Mouse (Mus musculus) limb, embryonic 11.5 days (tissue): Measurements from ENCODE around the gene Drap1. TPM values are rescaled to one million over a fixed set of nuclear protein-coding genes. Genes with fewer than 3 reads are reported as not detected.

Experiments used
- ATAC-seq: fragments of 200-750 bp; cut with Nextera tagmentation; 2 replicates; pipeline ENCODE4 v1.8.0; 2017; ENCODE audit warnings: low read depth; ENCODE audit not compliant: insufficient number of reproducible peaks, low FRiP score, low TSS enrichment
- DNase-seq: peaks from one replicate; pipeline ENCODE4 v3.0.0-alpha.2; 2015; ENCODE audit warnings: low spot score
- H3K27ac ChIP-seq: fragments of 300-500 bp; sonication (generic); replicated peaks from 2 replicates; pipeline ENCODE4 v1.5.1; 2014; ENCODE audit warnings: low read depth, mild to moderate bottlenecking, low read length
- H3K27me3 ChIP-seq: fragments of 300-500 bp; sonication (generic); 2 replicates; pipeline ENCODE4 v1.6.1; 2014; ENCODE audit warnings: mild to moderate bottlenecking, low read length, mixed read lengths; ENCODE audit not compliant: control insufficient read depth, insufficient read depth
- H3K36me3 ChIP-seq: fragments of 300-500 bp; sonication (generic); 2 replicates; pipeline ENCODE4 v1.6.1; 2014; ENCODE audit warnings: mild to moderate bottlenecking, low read length, moderate library complexity, mixed read lengths; ENCODE audit not compliant: control insufficient read depth, insufficient read depth
- H3K4me1 ChIP-seq: fragments of 300-500 bp; sonication (generic); 2 replicates; pipeline ENCODE4 v1.6.1; 2014; ENCODE audit warnings: low read length, mixed read lengths; ENCODE audit not compliant: control insufficient read depth, insufficient read depth
- H3K4me2 ChIP-seq: fragments of 300-500 bp; sonication (generic); 2 replicates; pipeline ENCODE4 v1.6.1; 2014; ENCODE audit warnings: low read depth, mild to moderate bottlenecking, moderate library complexity; ENCODE audit not compliant: severe bottlenecking
- H3K4me3 ChIP-seq: fragments of 300-500 bp; sonication (generic); 2 replicates; pipeline ENCODE4 v1.5.1; 2014; ENCODE audit warnings: low read depth, low read length
- H3K9ac ChIP-seq: fragments of 300-500 bp; sonication (generic); 2 replicates; pipeline ENCODE4 v1.6.1; 2014; ENCODE audit warnings: mild to moderate bottlenecking, low read length
- H3K9me3 ChIP-seq: fragments of 300-500 bp; sonication (generic); 2 replicates; pipeline ENCODE4 v1.6.1; 2016; ENCODE audit warnings: low read length; ENCODE audit not compliant: control insufficient read depth
- WGBS: fragments of 180-500 bp; shearing (Covaris S2); extraction: QIAGEN DNeasy Blood & Tissue Kit; methylation state at CpG from one replicate; pipeline ENCODE4 v1.1.7; 2014; 5-methylcytosine and 5-hydroxymethylcytosine counted together
- polyA plus RNA-seq: library from polyadenylated mRNA; unstranded; fragments of >200 nt; fragmentation: Nextera tagmentation; extraction: Ambion mirVana; gene quantifications from 2 replicates; pipeline ENCODE4 v1.2.1, GENCODE M21; 2014

Drap1 gene
- polyA plus RNA-seq = 216 and 243 TPM in 2 replicates

DNA sequence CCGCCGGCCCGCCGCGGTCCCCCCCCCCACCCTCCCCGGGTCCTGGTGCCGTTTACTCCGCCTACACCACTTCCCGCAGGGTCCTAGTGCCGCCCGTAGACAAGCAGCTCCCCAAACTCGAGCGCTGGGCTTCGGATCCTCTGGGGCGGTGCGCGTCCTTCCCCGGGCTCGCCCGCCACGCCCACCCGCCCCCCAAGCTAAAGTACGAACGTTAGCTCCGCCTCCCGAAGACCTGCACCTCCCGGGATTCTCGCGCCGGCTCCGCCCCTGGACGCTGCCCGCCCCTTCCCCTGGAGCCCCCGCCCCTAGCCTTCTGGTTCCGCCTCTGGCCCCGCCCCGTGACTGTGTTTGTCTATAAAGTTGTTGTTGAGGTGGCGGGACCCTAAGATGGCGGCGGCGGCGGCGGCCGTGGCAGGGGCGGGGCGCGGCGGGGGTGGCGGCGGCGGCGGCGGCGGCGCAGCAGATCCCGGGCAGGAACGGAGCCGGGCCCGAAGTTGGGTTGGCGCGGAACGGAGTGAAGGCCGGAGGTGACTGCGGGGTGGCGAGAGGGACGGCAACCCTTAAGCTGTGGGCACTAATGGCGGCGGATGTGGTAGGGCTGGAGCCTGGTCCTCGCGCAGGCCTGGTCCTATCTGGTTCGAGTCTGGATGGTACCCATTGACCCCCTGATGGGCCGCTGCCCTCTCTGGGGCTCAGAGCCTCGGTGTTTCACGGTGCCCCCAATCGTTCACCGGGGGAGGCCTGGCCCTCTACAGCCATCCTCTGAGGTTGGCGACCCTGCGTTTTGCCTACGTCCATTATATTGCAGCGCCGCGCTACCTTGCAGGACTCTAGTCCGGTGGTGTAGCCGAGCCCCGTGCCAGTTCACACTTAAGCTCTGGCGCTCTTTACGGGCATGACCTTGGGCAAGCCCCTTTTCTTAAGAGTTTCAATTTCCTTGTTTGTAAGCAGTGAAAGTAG lies at the start of gene Drap1, which contains the start of gene AI837181:
Gene Drap1, minus strand, starts transcription at position 198 of the 960 bp plus-strand sequence.
Gene AI837181, plus strand, starts transcription at position 363 of the 960 bp plus-strand sequence.
- H3K27ac ChIP-seq = peak within 1 kb of the TSS; percentile 83
- WGBS = under 1% methylated on average over 67 of the region's 87 CpGs
- ATAC-seq = peak; percentile 88
- peak; percentile 99 for DNase-seq
- peak within 1 kb of the TSS; percentile 88 for H3K4me3 ChIP-seq
- peak within 1 kb of the TSS; percentile 95 for H3K9ac ChIP-seq
- peak within 1 kb of the TSS; percentile 87 for H3K4me2 ChIP-seq
- no peaks in the 10 kb centered on the region for H3K9me3 ChIP-seq
- H3K27me3 ChIP-seq = no peaks in the 10 kb centered on the region
- H3K36me3 ChIP-seq = peaks cover 23% of the 10 kb centered on the region
- peaks cover 19% of the 10 kb centered on the region for H3K4me1 ChIP-seq

DNA sequence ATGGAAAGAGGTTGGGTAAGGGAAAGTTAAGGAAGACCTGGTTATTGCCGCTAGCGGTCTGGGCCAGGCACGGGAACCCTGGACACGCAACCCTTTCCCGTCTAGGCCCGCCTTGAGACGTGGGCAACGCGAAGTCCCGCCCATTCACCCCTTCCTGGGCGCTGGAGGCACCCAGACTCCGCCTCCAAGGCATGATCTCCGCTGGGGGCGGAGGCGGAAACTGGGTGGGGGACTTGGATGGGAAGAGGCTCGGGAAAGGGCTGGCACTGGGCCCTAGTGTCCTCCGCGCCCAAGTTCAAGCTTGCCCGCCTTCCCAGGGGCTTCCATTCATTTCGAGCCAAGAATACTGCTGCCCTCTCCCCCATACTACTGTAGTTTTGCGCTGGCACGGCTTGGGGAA lies 48.9 kb upstream of the Drap1 start, which contains the start of gene Efemp2:
Gene Efemp2, plus strand, starts transcription at position 235 of the 400 bp plus-strand sequence.
- peak within 1 kb of the TSS; percentile 60 for H3K4me3 ChIP-seq
- peak within 1 kb of the TSS; percentile 87 for H3K27ac ChIP-seq
- H3K9me3 ChIP-seq = no peaks in the 10 kb centered on the region
- ATAC-seq (peak; percentile 42; the same call in 1 of the 2 replicates), DNase-seq (peak; percentile 78)
- H3K27me3 ChIP-seq = no peaks in the 10 kb centered on the region
- 2% methylated on average over 22 of the region's 22 CpGs for WGBS
- peak within 1 kb of the TSS; percentile 88 for H3K4me2 ChIP-seq
- peak within 1 kb of the TSS; percentile 87 for H3K9ac ChIP-seq
- peaks cover 10% of the 10 kb centered on the region for H3K4me1 ChIP-seq
- no peaks in the 10 kb centered on the region for H3K36me3 ChIP-seq

DNA sequence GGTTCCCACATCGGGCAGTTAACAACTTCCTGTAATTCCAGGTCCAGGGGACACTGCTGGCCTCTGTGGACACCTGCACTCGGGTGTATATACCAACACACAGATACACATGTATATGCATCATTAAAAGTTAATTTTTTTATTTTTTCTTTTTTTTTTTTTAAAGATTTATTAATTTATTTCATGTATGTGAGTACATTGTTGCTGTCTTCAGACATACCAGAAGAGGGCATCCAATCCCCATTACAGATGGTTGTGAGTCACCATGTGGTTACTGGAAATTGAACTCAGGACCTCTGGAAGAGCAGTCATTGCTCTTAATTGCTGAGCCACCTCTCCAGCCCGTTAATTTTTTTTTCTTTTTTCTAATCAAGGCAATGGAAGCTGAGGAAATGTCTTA lies 48.1 kb upstream of the Drap1 start:
- no peak overlapping the region for H3K4me2 ChIP-seq
- H3K27me3 ChIP-seq = no peaks in the 10 kb centered on the region
- H3K9ac ChIP-seq = no peak overlapping the region
- no peak overlapping the region for H3K27ac ChIP-seq
- peaks cover 10% of the 10 kb centered on the region for H3K4me1 ChIP-seq
- H3K9me3 ChIP-seq = no peaks in the 10 kb centered on the region
- ATAC-seq (no peak), DNase-seq (no peak)
- WGBS = 71% methylated on average over 3 of the region's 3 CpGs
- H3K4me3 ChIP-seq = no peak overlapping the region
- H3K36me3 ChIP-seq = no peaks in the 10 kb centered on the region

DNA sequence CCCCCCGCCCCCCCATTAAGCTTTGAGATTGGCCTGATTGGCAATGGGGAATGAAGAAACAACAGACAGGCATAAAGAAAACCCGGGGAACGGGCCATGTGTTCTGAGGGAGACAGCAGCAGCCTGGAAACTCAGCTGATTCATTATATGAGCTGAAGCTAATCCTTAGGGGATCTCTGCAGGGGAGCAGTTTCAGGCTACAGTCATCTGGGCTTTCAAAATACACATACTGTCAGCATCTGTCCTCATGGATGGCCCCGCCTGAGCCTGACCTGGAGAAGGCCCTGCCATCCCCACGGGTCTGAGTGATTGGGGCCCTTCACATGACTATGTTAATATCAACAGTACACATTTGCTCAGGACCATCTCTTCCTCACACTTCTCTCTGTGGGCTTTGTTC lies 47.1 kb upstream of the Drap1 start:
- H3K4me1 ChIP-seq = peaks cover 10% of the 10 kb centered on the region
- ATAC-seq (no peak), DNase-seq (no peak)
- H3K9me3 ChIP-seq = no peaks in the 10 kb centered on the region
- H3K27ac ChIP-seq = no peak overlapping the region
- H3K4me2 ChIP-seq = no peak overlapping the region
- H3K9ac ChIP-seq = no peak overlapping the region
- no peaks in the 10 kb centered on the region for H3K27me3 ChIP-seq
- peaks cover 2% of the 10 kb centered on the region; the same call in 1 of the 2 replicates for H3K36me3 ChIP-seq
- H3K4me3 ChIP-seq = no peak overlapping the region
- WGBS = 57% methylated on average over 5 of the region's 5 CpGs

DNA sequence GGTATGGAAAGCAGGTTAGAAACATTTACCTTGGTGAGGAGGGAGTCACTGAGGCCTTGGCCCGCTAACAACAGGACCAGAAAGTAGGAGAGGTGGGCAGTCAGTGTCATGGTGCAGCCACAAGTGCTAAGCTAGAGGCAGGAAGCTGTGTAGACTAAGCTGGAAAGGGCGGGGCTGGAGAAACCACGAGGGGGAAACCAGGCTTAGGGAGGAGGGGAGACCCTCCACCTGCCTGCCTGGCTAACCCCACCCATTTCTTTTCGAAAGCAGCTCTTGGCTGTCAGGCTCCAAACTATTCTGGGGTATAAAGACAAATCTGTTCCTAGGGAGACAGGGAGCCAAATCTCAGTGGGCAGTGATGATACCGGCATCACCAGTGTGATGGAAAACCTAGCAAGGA lies 43.6 kb upstream of the Drap1 start, which contains the start of gene Ctsw:
Gene Ctsw, minus strand, starts transcription at position 134 of the 400 bp plus-strand sequence.
- H3K4me2 ChIP-seq = no peak within 1 kb of the TSS
- DNase-seq (no peak), ATAC-seq (no peak)
- H3K9ac ChIP-seq = no peak within 1 kb of the TSS
- H3K9me3 ChIP-seq = no peaks in the 10 kb centered on the region
- H3K27ac ChIP-seq = no peak within 1 kb of the TSS
- peaks cover 13% of the 10 kb centered on the region for H3K36me3 ChIP-seq
- no peak within 1 kb of the TSS for H3K4me3 ChIP-seq
- H3K4me1 ChIP-seq = 0 out of 2 replicates have a peak, but pooled peaks cover 2% of the 10 kb centered on the region
- no peaks in the 10 kb centered on the region for H3K27me3 ChIP-seq
- 56% methylated on average over 5 of the region's 5 CpGs for WGBS

DNA sequence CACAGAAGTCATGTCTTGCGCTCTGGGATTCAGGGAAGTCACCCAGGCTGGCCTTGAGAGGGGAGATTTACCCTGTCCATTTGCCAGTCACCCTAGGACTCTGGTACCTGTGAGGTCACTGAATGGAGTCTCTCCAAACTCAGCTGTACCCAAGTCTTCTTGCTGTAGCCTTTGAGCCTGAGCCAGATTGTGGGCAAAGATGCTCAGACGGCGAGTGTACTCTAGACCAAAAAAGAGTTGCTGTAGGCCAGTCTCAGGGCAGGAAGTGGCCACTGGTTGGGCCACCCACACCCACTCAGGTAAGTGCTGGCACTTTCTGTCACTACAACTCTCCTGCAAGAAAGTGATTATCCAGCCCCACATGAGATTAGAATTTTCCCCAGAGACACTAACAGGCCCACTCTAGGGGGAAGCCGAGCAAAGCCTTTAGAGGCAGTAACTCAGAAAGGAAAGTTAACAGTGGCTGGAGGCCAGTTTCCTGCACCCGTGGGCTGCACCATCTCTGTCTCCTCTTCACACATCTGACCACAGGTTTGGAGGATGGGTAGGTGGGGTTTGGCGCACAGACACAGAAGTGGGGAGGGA lies 42.2 kb upstream of the Drap1 start:
- Histone ChIP-seq H3K4me2 (no peak overlapping the region), H3K4me1 (0 out of 2 replicates have a peak, but pooled peaks cover 2% of the 10 kb centered on the region), H3K36me3 (peaks cover 17% of the 10 kb centered on the region), H3K27ac (no peak overlapping the region), H3K27me3 (no peaks in the 10 kb centered on the region), H3K9me3 (no peaks in the 10 kb centered on the region), H3K9ac (no peak overlapping the region), H3K4me3 (no peak overlapping the region)
- DNase-seq (no peak), ATAC-seq (no peak)
- WGBS = 92% methylated on average over 6 of the region's 6 CpGs

DNA sequence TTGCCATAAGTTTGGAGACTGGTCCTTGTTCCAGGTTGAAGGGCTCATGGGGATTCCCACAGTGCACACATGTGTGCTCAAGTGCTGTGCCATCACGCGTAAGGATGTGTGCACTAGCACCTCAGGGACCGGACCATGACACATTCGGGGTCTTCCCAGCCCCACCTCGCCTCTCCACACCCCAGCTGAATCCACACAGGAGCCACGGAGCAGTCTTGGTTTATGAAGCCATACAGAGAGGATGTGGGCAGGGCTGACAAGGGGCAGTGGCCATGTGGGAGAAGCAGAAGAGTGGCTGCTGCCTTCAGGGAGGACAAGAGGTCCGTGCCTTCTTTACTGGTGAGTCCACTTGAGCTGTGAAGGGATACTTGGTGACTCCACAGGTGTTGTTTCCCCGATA lies 40.3 kb upstream of the Drap1 start:
- H3K4me3 ChIP-seq = no peak overlapping the region
- H3K27ac ChIP-seq = no peak overlapping the region
- H3K27me3 ChIP-seq = no peaks in the 10 kb centered on the region
- H3K4me1 ChIP-seq = peaks cover 10% of the 10 kb centered on the region; the same call in 1 of the 2 replicates
- 93% methylated on average over 8 of the region's 8 CpGs for WGBS
- DNase-seq (no peak), ATAC-seq (no peak)
- H3K9ac ChIP-seq = no peak overlapping the region
- H3K4me2 ChIP-seq = no peak overlapping the region
- peaks cover 17% of the 10 kb centered on the region for H3K36me3 ChIP-seq
- H3K9me3 ChIP-seq = no peaks in the 10 kb centered on the region
